Mouse (Mus musculus) hindbrain, embryonic 16.5 days (tissue): ENCODE measurements around the gene Asl. TPM values are rescaled to one million over a fixed set of nuclear protein-coding genes. Genes with fewer than 3 reads are reported as not detected.

Experiments
- ATAC-seq: fragments of 200-750 bp; cut with Nextera tagmentation; 2 replicates; pipeline ENCODE4 v1.8.0; 2017; ENCODE audit warnings: moderate TSS enrichment, moderate library complexity
- H3K27ac ChIP-seq: fragments of 300-500 bp; sonication (generic); 2 replicates; pipeline ENCODE4 v1.5.1; 2014; ENCODE audit warnings: low read depth, mild to moderate bottlenecking, control low read depth, low read length, moderate library complexity
- H3K27me3 ChIP-seq: fragments of 300-500 bp; sonication (generic); replicated peaks from 2 replicates; pipeline ENCODE4 v1.6.1; 2014; ENCODE audit warnings: low read length; ENCODE audit not compliant: control insufficient read depth, insufficient read depth
- H3K36me3 ChIP-seq: fragments of 300-500 bp; sonication (generic); 2 replicates; pipeline ENCODE4 v1.6.1; 2014; ENCODE audit warnings: mild to moderate bottlenecking, low read length, moderate library complexity, mixed read lengths; ENCODE audit not compliant: control insufficient read depth, insufficient read depth
- H3K4me1 ChIP-seq: fragments of 300-500 bp; sonication (generic); 2 replicates; pipeline ENCODE4 v1.6.1; 2014; ENCODE audit warnings: low read depth, low read length; ENCODE audit not compliant: control insufficient read depth, insufficient read depth
- H3K4me2 ChIP-seq: fragments of 300-500 bp; sonication (generic); 2 replicates; pipeline ENCODE4 v1.6.1; 2014; ENCODE audit warnings: mild to moderate bottlenecking, low read length, control low read depth, moderate library complexity
- H3K4me3 ChIP-seq: fragments of 300-500 bp; sonication (generic); 2 replicates; pipeline ENCODE4 v1.5.1; 2014; ENCODE audit warnings: mild to moderate bottlenecking, low read length, control low read depth, moderate library complexity
- H3K9ac ChIP-seq: fragments of 300-500 bp; sonication (generic); 2 replicates; pipeline ENCODE4 v1.6.1; 2014; ENCODE audit warnings: low read depth, mild to moderate bottlenecking, control low read depth, low read length, moderate library complexity
- H3K9me3 ChIP-seq: fragments of 300-500 bp; sonication (generic); 2 replicates; pipeline ENCODE4 v1.6.1; 2014; ENCODE audit warnings: mild to moderate bottlenecking, low read length, moderate library complexity; ENCODE audit not compliant: control insufficient read depth
- WGBS: fragments of 180-500 bp; shearing (Covaris S2); extraction: QIAGEN DNeasy Blood & Tissue Kit; methylation state at CpG from one replicate; pipeline ENCODE4 v1.1.7; 2014; 5-methylcytosine and 5-hydroxymethylcytosine counted together
- polyA plus RNA-seq: library from polyadenylated mRNA; unstranded; fragments of >200 nt; fragmentation: Nextera tagmentation; extraction: Ambion mirVana; gene quantifications from 2 replicates; pipeline ENCODE4 v1.2.1, GENCODE M21; 2015

Asl gene
- polyA plus RNA-seq, 1 experiment from 2014 or later = 49.5 TPM

DNA sequence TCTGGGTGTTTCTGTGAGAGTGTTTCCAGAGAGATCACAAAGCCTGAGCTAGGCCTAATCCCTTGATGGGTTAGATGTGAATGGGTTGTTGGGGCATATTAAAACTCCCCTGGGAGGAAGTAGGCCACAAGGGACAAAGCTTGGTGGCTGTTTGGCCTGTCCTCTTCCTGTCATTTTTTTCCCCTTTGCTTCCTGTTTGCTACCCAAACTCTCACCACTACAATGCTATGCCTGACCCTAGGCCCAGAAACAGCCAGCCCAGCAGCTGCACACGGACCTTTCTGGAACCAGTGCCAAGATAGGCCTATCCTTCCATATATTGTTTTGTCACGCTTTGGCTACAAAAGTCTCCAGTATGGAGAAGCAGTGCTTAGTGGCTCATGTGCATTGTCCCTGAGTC lies 33.0 kb upstream of the Asl start:
- H3K27me3 ChIP-seq = no peaks in the 10 kb centered on the region
- ATAC-seq = no peak
- WGBS = 64% methylated on average over 2 of the region's 2 CpGs
- no peak overlapping the region for H3K4me2 ChIP-seq
- H3K9ac ChIP-seq = no peak overlapping the region
- no peaks in the 10 kb centered on the region for H3K4me1 ChIP-seq
- H3K4me3 ChIP-seq = no peak overlapping the region
- H3K27ac ChIP-seq = no peak overlapping the region
- peaks cover 5% of the 10 kb centered on the region for H3K36me3 ChIP-seq
- H3K9me3 ChIP-seq = no peaks in the 10 kb centered on the region

DNA sequence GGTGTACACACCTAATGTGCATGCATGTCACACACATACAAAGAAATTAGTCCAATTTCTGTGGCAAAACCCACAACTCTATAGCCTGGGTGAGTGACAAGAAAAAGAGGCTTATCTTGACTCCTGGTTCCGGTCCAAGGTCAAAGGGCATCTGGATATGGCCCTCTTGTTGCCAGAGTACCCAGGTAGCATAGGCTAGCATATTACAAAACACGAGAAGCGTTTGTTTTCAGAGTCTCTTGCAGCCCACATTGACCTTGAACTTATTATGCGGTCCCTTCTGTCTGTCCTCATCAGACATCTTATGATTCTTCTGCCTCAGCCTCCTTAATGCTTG lies 31.2 kb upstream of the Asl start:
- Histone ChIP-seq H3K4me2 (no peak overlapping the region), H3K4me3 (no peak overlapping the region), H3K4me1 (no peaks in the 10 kb centered on the region), H3K9ac (no peak overlapping the region), H3K9me3 (no peaks in the 10 kb centered on the region), H3K27me3 (no peaks in the 10 kb centered on the region), H3K27ac (no peak overlapping the region), H3K36me3 (peaks cover 5% of the 10 kb centered on the region)
- ATAC-seq = no peak
- 91% methylated on average over 4 of the region's 4 CpGs for WGBS

DNA sequence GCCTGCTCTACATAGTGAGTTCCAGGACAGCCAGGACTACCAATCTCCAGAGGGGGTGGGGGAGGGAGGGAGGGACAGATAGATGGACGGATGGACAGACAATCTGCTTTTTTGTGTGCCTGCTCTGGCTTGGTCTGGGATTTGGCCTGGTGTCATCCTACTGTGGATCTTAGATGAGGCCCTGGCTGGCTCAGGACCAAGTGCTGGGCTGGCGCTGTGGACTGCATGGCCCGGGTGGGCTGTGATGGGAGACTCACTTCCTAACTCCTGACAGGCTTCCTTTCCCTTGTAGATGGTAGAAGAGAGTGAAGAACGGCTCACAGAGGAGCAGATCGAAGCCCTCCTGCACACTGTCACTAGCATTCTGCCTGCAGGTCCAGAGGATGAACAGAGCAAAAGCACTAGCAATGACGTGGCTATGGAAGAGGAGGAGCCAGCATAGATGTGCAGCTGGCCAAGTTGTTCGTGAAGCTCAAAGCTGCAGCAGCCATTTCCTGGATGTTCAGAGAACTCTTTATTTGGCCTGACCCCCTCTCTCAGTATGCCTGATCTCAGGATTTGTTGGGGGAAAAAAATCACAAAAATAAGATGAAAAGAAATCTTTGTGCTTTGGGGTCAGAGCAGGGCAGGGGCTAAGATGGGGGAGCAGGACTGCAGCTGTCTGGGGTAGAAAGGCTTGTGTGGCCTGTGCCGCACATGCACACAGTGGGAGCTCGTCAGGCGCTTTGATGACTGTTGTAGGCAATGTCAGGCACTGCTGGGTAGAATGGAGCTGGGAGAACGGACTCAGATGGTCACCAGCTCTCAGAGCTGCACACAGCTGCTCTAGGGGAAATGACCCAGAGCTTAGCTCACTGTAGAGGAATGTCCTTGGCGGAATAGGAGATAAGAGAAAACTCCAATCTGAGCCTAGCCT lies 30.6 kb upstream of the Asl start:
- no peak overlapping the region for H3K9ac ChIP-seq
- no peak for ATAC-seq
- no peaks in the 10 kb centered on the region for H3K4me1 ChIP-seq
- H3K36me3 ChIP-seq = peaks cover 5% of the 10 kb centered on the region
- H3K27me3 ChIP-seq = no peaks in the 10 kb centered on the region
- H3K4me3 ChIP-seq = no peak overlapping the region
- H3K4me2 ChIP-seq = no peak overlapping the region
- 75% methylated on average over 12 of the region's 12 CpGs for WGBS
- H3K9me3 ChIP-seq = no peaks in the 10 kb centered on the region
- 0 out of 2 replicates have a peak overlapping the region, but pooled peaks have one; percentile 29 for H3K27ac ChIP-seq

DNA sequence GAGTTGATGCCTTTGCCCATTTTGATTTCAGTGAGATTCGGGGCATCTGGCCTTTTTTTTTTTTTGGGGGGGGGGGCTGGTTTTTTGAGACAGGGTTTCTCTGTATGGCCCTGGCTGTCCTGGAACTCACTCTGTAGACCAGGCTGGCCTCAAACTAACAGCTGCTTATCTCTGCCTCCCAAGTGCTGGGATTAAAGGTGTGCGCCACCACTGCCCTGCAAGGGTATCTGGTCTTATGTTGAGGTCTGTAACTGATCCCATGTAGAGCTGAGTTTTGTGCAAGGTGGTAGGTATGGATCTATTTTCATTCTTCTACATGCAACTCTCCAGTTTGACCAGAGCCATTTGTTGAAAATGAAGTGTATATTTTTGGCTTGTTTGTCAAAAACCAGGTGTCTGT lies 27.3 kb upstream of the Asl start:
- Histone ChIP-seq H3K27ac (no peak overlapping the region), H3K4me1 (no peaks in the 10 kb centered on the region), H3K36me3 (peaks cover 14% of the 10 kb centered on the region), H3K27me3 (no peaks in the 10 kb centered on the region), H3K4me2 (no peak overlapping the region), H3K4me3 (no peak overlapping the region), H3K9me3 (no peaks in the 10 kb centered on the region), H3K9ac (no peak overlapping the region)
- WGBS = 94% methylated on average over 2 of the region's 2 CpGs
- ATAC-seq = no peak

DNA sequence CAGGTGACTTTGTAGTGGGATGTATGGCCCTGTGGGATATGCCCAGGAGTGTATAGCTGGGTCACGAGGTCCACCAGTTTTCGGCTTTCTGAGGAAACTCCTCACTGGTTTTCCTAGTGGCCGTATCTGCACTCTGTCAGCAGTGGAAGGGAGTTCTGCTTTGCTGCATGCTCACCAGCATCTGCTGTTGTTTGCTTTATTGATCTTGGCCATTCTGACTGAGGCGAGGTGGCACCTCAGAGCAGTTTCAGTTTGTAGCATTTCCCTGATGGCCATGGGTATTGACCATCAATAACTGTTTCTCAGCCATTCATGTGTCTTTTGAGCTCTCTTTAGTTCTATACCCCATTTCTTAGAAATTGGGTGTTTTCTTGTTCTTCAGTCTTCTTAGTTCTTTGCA lies 26.6 kb upstream of the Asl start:
- H3K4me2 ChIP-seq = no peak overlapping the region
- peaks cover 15% of the 10 kb centered on the region for H3K36me3 ChIP-seq
- no peak overlapping the region for H3K27ac ChIP-seq
- no peak overlapping the region for H3K4me3 ChIP-seq
- H3K27me3 ChIP-seq = no peaks in the 10 kb centered on the region
- H3K9ac ChIP-seq = no peak overlapping the region
- H3K9me3 ChIP-seq = no peaks in the 10 kb centered on the region
- no peaks in the 10 kb centered on the region for H3K4me1 ChIP-seq
- ATAC-seq = no peak
- 91% methylated on average over 4 of the region's 4 CpGs for WGBS

DNA sequence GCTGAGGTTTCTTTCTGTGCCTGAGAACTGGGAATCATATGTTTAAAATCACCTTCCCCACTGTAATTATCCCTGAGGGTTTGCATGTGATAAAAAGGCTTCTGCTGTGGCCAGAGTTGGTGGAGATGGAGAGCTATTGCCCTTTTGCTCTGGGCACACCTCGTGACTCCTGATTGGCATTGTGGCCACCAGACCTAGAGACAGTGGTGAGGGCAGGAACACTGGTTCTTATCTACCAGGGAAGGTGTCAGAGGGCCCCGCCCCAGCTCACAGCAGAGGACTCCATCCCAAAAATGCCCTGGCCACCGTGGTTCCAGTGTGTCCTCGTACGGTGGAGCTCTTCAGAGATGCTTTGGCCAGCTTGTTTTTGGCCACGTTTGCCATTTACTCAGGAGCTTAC lies 23.9 kb upstream of the Asl start:
- Histone ChIP-seq H3K4me1 (no peaks in the 10 kb centered on the region), H3K36me3 (peaks cover 15% of the 10 kb centered on the region; the same call in 1 of the 2 replicates), H3K27me3 (no peaks in the 10 kb centered on the region), H3K4me2 (no peak overlapping the region), H3K27ac (no peak overlapping the region), H3K9ac (no peak overlapping the region), H3K4me3 (no peak overlapping the region), H3K9me3 (no peaks in the 10 kb centered on the region)
- ATAC-seq = no peak
- WGBS = 90% methylated on average over 6 of the region's 6 CpGs

DNA sequence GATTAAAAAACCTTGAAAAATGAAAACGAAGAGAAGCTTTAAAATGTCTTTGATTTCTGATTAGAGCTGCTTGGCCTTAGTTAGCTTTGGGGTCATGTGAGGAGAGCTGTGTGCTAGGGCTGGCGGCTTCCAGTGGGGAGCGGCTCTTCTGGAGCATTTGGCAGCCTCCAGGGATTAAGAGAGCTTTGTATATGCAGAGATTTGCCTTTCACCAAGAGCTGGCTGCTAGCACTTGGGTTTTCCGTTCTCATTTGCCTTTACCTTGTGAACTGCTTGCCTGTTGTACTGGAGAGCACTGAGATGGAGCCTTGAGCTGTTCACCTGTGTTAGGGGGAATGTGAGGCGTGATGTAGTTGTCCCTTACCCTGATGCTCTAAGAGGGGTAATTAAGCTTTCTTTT lies 23.5 kb upstream of the Asl start:
- H3K36me3 ChIP-seq = peaks cover 15% of the 10 kb centered on the region; the same call in 1 of the 2 replicates
- H3K4me1 ChIP-seq = no peaks in the 10 kb centered on the region
- no peaks in the 10 kb centered on the region for H3K9me3 ChIP-seq
- no peak overlapping the region for H3K27ac ChIP-seq
- H3K4me2 ChIP-seq = no peak overlapping the region
- H3K9ac ChIP-seq = no peak overlapping the region
- no peak for ATAC-seq
- 84% methylated on average over 5 of the region's 5 CpGs for WGBS
- no peaks in the 10 kb centered on the region for H3K27me3 ChIP-seq
- H3K4me3 ChIP-seq = no peak overlapping the region

DNA sequence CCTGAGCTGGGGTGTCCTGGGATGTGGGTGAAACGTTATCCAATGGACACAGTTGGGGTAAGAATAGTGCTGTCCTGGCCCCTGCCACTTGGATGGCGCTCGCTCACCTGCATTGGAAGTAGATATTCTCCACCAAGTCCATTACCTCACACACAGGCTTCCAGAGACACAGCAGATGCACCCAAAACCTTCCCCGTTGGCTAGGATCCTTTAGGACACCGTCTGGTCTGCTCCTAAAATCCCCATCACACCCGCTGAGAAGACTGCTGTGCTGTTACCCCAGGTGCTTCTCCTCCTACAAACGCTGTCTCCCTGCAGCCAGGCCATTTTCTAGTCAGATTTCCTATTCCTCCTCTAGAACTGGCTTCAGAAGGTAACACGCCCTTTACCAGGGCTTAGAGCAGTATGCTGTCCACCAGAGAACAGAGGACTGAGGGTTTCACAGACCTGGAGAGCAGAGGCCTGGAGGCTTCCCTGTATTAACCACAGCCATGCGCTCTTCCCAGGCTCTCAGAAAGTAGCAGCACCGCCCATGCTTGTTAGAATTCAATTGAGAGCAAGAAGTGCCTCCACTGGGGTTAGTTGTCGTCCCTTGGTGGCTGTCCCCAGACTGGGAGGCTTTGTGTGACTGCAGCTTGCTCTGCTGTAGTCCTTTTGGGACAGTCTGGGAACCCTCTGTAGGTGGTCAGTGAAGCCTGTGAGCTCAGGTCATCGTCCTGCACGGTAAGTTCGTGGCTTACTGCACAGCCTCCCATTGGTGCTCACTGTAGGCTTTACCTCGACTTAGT lies 22.2 kb upstream of the Asl start:
- H3K27me3 ChIP-seq = no peaks in the 10 kb centered on the region
- peaks cover 20% of the 10 kb centered on the region for H3K36me3 ChIP-seq
- H3K27ac ChIP-seq = no peak overlapping the region
- 90% methylated on average over 15 of the region's 15 CpGs for WGBS
- no peaks in the 10 kb centered on the region for H3K9me3 ChIP-seq
- no peak for ATAC-seq
- H3K9ac ChIP-seq = no peak overlapping the region
- H3K4me3 ChIP-seq = no peak overlapping the region
- H3K4me1 ChIP-seq = no peaks in the 10 kb centered on the region
- no peak overlapping the region for H3K4me2 ChIP-seq

DNA sequence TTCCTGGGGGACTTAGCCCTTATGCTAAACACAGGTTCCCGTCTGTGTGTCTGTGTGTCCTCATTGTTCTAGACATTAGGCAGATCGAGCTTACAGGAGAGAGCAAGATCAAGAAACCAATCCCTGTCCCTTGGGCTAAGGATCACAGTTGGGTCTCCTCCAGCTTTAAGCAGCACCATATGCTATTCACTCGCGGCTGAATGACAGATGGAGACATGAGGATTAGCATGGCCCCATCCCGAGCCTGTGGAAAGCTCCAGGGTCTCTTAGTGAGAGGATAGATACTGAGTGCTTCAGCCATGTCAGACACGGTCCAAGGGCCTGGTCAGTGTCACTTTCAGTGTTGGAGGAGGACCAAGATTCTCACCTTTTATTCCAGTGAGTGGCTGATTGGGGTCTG lies 21.4 kb upstream of the Asl start:
- H3K36me3 ChIP-seq = peaks cover 20% of the 10 kb centered on the region

More for the DNA sequence above, 21.4 kb upstream of the Asl start:
- no peak for ATAC-seq
- no peaks in the 10 kb centered on the region for H3K9me3 ChIP-seq
- WGBS = 48% methylated on average over 6 of the region's 6 CpGs
- H3K27me3 ChIP-seq = no peaks in the 10 kb centered on the region
- no peak overlapping the region for H3K4me2 ChIP-seq
- H3K4me1 ChIP-seq = no peaks in the 10 kb centered on the region
- no peak overlapping the region for H3K4me3 ChIP-seq
- H3K27ac ChIP-seq = no peak overlapping the region
- no peak overlapping the region for H3K9ac ChIP-seq
